Mouse (Mus musculus) stomach, postnatal 0 days (tissue): ENCODE measurements around the gene Tmem54.
A peak's percentile ranks its signal among the peaks of the same experiment; 100 is the strongest.

ENCODE experiments used
- CTCF ChIP-seq: IDR thresholded peaks from 2 replicates; pipeline ENCODE4 v1.5.1; 2016; ENCODE audit warnings: antibody characterized with exemption, low read depth, mild to moderate bottlenecking, moderate library complexity
- EP300 ChIP-seq: optimal IDR thresholded peaks from 2 replicates; pipeline ENCODE3; 2016; ENCODE audit warnings: antibody characterized with exemption

- TF ChIP-seq EP300 (no peak), CTCF (peak; percentile 68)
Measured at GRCm38 (mm10) chr4:129120520-129121445, 15.4 kb downstream of the Tmem54 start.
